Mouse (Mus musculus) embryo, embryonic 11.5 days (tissue): Measurements from ENCODE around the gene Snx9.
A peak's percentile ranks its signal among the peaks of the same experiment; 100 is the strongest.

Experiments
- DNase-seq: peaks from one replicate; pipeline ENCODE4 v3.0.0-alpha.2; 2012; ENCODE audit warnings: low read depth, low spot score

Gene Snx9

DNA sequence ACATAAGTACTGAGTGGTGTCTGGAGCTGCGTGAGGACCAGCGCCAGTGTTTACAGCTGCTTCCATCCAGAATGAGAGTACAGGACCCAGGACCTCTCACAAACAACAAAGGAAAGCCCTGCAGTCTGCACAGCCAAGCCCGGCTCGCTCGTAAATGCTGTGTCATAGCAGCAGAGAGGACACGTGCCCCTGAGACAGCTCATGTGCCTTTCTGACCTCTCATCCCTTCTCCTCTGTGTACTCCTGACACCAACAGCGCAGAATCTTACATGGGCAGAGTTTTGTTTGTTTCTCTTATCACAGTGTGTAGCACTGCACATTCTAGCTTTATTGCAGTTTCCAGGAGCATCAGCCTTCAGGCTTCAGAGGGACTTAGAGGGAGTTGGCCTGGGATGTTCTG, 85.6 kb downstream of the Snx9 start:
- DNase-seq, result no peak

DNA sequence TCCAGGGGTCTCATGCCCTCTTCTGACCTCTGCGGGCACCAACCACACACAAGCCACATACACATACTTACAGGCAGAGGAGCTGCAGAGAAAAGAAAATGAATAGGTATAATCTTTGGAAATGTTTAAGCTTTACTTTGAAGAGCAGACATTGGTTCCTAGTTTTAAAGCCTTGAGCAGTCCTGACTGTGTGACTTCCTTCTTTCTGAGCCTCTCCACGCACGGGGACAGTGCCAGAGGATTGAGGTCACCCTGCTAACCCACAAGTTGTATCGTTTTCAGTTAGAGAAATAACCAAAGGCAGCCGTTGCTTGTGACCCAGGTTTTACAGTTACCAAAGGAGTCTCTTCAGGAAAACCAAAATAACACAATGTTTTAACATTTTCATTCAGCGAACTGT, 87.9 kb downstream of the Snx9 start:
- DNase-seq, result no peak

DNA sequence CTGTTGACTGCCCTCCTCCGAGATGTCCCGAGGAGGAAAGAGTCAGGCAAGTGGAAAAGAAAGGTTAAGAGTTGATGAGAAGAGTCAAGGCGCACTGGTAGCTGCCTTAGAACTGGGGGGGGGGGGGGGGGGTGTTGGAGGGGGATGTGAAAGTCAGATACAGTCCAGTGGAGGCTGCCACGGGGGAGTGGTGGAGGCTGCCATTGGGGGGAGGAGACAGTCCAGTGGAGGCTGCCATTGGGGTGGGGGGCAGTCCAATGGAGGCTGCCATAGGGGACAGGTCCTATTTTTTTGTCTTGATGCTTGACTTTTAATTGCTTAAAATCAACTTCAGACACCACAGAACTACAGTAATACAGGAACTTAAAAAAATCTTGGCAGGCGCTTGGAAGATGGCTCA, 91.0 kb downstream of the Snx9 start:
- DNase-seq, result no peak

DNA sequence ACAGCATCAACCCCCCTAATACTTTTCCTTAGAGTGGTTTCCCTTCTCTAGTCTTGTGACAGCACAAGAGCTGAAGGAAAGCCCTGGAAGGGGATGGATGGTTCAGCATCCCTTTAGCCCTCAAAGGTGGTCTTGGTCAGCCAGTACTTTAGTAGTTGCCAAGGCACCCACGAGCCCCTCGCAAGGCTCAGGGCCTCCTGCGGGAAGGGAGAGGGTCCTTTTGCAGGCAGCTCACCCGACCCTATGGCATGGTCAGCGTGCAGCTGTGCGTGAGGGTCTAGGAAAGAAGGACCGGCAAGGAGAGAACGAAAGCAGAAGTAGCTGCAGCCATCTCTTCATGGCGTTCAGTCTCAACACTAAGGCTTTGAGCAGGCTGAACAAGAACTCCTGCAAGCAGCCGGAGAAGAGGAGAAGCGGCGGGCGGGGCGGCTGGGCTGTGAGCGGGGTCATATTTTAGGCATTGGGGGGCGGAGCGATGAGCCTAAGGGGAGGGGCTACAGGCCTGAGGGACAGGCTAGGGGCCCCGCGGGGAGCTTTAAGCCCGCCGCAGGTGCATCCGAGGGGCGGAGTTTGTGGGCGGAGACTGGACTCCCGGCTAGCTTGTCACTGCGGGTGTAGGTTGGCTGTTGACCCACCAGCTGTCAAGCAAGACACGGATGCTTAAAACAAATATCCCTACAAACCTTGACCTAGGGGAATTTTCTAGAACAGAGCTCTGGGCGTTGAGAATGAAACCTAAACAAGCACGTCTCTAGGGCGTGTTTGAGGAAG, 93.6 kb downstream of the Snx9 start:
- DNase-seq, result peak; percentile 69

DNA sequence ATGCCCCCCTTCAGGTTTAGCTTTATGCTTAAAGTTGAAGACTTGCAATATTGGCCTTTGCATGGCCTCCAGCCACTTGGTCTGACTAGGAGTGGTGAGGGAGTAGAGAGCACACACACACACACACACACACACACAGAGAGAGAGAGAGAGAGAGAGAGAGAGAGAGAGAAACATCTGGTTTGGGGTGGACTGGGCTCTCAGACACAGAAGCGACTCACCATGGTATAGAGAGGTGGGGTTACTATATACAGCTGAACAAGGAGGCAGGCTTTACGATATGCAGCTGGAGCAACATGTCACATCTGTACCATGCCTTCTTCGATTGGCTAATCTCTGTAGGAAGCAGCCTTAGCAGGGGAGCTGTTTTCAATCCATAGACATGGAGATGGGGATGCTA, 94.6 kb downstream of the Snx9 start:
- no peak for DNase-seq

DNA sequence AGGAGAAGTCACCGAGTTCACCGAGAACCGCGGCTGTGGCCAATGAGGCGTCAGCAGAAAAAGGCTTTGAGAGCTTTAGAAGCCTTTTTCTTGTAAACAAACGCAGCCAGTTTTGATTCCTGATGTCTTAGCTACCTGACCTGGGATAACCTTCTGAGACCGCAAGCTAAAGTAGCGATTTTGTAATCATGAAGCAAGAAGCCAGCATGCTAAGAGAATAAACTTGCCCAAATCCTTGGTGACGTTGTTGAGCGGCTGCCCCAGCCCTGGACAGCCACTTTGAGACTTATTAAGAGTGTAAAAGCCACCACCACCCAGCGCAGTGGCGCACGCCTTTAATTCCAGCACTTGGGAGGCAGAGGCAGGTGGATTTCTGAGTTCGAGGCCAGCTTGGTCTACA, 95.1 kb downstream of the Snx9 start:
- DNase-seq, result no peak

DNA sequence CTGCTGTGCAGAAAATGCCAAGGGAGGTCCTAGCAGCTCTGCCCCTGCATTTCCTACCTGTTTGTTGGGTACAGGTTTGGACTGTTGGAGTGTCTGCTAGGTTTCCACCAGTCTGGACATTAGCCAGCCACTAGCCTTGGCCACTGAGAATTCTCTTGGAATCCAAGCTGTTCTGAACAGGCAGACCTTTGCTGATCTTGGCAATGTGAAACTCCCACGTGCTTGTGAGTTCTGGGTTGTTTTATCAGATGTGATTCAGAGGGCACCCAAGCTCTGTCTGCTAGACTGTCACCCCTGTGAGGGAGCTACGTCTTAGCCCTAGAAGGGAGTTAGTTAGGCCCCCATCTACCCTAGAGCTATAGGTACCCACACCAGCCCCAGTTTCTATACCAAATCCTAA, 96.3 kb downstream of the Snx9 start:
- DNase-seq, result no peak

DNA sequence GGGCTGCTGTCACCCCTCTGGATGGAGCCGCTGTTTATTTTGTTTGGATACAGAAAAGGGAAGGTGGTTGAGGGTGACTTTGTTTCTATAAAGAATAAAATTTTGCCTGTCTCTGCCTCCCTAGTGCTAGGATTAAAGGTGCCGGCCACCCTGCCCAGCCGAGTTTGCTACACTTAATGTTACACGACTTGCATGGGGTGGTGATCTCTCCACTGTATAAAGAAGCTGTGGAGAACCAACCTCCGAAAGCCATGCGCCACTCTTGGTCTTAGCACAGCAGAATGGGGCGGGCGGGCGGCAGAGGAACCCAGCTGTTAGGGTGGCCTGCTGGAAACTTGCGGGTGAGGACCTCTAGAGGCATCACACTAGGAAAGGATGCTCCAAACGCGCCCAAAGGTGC, 98.7 kb downstream of the Snx9 start:
- no peak for DNase-seq

DNA sequence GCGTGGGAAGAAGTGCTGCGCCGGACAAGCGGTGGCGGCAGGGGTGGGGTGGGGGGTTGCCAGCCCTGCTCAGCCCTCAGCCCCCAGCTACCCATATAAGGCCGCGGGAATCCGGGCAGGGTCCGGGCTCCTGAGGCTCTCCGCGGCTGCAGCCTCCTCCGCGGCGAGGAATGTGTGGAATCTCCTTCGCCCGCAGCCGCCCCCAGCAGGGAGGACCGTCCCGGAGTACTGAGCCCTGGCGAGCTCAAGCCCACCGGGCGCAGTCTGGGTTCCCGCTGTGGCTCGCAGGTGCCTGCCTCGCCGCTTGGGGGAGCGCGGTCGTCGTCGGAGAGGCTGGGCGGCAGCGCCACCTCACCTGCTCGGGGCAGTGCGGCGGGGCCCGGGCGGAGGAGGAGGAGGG, 99.7 kb downstream of the Snx9 start:
- peak; percentile 69 for DNase-seq

DNA sequence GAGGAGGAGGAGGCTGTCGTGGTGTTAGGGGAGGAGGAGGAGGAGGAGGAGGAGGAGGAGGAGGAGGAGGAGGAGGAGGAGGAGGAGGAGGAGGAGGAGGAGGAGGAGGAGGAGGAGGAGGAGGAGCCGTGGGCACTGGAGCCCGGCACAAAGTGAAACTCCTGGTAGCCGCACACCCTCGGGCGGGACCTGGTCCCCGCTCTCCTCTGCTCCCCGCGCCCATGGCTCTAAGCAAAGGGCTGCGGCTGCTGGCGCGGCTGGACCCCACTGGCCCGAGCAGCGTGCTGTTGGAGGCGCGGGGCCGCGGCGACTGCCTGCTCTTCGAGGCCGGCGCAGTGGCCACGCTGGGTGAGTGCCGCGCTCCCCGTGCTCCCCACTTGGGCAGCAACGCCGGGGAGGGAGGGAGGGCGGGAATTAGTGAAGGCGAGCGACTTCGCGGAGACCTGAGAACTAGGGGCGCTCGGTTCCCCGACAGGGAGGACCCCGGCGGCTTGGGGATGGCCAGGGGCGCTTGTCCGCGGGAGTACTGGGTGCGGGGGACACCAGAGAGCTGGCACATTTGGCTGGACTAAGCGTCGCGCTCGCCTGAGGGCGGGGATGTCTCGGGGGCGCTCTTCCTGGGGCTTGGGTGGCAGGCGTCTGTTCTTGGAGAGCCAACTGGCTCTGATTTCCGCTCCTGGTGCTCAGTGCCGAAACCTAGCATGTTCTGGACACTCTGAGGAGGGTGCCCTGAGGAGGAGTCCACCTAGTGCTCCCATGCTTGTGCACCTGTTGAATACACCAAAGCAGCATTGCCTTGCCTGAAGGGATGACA, 100.3 kb downstream of the Snx9 start, which contains the start of gene Synj2:
Gene Synj2, plus strand, starts transcription at position 51 of the 814 bp plus-strand sequence.
- DNase-seq, result no peak

DNA sequence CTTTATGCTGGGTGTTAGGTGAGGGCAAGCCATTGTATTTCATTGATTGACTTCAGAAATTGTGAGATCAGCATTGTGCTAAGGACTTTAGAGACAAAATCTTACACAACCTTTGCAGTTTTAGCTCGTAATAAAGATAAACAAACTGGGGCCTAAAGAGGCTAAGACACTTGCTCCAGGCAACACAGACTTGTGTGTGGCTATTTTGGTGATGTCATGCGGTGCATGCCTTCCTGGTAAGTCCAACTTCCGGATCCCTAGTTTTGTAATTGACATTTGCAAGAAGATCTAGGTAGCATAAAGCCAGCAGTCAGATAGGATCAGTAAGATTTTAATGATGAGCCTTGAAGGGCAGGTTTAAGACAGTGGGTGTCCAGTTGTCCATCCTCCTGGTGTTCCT, 101.0 kb downstream of the Snx9 start:
- no peak for DNase-seq

DNA sequence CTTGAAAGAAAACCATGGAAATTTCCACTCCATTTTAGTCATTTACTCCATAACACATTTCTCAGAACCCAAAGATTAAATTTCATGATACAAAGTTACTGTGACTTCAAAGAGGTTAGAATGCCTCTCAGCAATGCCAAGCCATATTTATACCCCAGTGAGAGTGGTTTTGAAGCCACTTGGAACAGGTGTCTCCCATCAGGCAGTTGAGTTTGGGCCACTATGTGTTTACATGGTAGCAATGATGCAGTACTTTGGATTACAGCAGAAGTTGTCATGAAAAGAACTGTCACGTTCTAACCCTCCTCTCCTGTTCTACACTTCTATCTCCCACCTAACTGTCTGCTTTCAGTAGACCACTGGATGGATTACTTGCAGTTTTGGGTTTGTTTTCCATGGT, 101.9 kb downstream of the Snx9 start:
- no peak for DNase-seq

DNA sequence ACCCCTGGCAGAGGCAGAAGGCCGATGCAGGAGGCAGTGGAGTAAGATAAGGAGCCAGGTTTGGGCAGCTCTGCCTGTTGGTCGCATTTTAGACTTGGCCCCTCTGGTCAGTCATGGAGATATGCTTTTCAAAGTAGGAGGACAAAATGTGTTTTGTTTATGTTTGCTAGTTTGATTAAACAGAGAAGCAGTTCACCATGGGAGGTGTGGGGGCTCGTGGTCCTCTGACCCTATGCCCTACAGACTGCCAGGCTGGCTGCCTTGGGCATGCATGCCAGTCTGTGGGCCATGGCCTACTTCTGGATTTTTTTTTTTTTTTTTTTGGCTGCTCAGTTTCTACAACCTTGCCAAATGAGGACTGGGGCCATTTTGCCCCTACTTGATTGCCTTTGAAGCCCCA, 105.9 kb downstream of the Snx9 start:
- no peak for DNase-seq

DNA sequence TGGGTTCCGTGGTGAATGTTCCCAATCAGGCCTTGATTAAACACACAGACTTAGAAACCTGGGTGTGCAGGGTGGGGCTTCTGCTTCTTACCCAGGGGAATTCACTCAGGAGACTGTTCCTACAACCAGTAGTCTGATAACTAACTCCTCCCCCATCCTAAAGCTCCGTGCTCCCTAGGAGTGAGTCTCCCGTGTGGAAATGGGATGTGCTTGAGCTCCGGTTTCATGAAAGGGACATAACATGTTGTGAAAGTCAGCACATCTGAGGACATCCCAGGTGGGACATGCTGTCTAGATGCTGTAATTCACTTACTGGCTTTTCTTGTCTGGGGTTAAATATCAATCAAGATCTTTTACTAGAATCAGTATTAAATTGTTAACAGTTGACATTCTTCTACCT, 111.3 kb downstream of the Snx9 start:
- DNase-seq, result no peak

DNA sequence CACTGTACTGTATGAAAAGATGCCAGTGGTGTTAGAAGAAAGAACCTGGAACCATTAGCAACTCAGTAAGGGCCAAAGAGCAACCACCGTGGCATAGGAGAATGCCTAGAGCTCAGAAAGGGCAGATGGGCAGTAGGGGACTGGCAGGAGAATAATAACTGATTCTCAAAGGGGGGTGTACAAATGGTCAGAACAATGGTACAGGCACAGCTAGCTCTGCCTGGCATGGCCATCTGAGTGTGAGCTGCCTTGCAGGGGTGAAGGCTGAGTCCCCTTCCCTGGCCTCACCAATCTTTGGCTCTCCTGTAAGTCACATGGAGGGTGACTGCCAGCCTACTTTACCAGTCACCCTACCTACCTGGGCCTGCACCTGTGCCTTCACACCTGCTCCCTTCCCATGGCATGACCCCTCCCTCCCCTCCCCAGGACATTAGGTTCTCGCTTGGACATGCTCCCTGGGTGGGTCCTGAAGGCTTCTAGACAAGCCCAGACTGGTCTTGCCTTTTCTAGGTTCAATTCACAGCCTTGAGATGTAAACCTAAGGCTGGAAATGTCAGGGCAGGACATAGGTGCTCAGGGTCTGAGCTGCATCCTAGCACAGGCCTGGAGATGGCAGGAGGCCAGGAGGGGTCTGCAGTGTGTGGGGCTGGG, 115.3 kb downstream of the Snx9 start:
- DNase-seq, result no peak

DNA sequence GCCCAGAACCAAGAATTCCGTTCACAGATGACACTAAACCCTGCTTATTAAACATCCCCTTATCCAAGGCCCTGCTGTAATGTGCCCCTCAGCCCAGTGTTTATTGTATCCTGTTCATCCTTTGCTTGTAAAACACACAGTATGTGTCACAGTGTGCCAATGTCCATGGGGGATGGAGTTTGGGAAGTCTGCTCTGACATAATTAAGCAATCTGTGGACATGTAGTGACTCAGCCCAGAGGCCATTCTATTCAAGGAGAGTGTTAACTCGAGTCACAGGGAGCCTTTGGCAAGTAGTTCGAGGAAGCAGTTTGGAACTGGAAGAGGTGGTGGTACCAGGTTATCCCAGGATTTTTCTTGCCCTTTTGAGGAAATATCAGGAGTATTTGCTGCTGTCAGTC, 116.0 kb downstream of the Snx9 start:
- no peak for DNase-seq

DNA sequence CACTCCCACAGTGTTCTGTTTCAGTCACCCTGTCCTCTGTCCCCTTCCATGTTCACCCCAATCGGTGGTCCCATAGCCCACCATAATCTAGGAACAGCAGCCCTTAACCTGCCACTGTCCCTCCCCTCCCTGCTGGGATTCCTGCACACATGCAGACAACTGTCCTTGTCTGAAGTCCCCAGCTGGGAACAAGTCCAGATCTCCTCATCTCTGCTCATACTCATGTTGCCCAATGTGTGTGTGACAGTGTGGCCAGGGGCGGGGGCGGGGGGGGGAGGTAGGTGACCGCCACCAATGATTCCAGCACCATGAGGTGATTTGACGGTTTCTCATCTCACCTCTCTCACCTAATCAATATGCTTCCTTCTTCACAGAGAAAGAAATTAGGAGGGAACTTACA, 117.1 kb downstream of the Snx9 start:
- no peak for DNase-seq

DNA sequence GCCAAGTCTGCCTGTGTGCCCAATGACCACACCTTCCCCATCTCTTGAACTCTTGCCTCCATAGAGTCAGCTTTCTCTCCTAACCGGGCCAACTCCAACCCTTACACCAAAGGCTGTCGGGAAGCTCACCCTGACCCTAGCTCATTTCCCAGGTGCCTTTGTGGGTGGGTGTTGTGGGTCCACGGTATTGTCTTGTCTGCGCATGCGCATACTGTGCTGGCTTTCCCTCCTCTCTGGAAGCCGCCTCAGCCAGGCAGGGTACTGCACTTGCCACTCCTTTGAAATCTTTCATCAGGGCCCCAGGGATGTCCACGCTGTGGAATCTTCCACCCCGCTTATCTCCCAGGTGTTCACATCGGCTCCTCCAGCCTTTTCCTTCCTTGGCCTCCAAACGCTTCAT, 117.5 kb downstream of the Snx9 start:
- DNase-seq, result no peak

DNA sequence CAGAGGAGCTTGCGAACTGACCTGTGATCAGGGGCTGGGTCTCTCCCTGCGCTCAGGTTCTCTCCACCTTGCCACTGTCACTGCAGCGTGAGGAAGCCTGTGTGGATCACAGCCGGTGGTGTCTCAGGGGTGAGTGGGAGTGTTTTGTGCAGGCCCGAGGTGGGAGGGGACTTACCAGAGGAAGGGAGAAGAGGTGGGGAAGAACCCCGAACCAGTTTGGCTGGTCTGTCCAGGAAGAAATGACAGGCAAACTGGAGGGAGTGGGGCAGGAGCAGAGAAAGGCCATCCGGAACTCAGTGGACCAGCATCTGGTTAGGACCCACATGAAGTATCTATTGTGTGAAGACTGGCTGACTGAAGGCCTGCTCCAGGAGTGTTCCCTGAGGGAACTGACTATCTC, 118.0 kb downstream of the Snx9 start:
- no peak for DNase-seq

DNA sequence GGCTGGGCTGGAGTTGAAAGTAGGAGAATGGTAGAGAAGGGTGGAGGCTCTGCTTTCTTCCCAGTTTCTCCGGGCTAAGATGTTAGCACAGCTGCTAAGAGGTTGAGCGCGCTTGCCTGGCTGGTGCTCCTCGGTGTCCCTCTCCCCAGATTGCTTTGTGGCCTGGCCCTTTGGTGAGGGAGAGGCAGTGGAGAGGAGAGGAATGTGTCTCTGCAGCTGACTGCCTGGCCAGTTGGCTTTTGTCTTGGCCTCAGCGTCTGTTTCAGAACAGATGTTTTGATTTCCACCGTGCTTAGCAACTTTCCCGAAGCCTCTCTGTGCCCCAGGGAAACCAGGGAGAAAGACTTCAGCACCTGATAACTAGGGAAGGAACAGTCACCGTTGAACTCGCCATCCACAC, 118.7 kb downstream of the Snx9 start:
- no peak for DNase-seq

DNA sequence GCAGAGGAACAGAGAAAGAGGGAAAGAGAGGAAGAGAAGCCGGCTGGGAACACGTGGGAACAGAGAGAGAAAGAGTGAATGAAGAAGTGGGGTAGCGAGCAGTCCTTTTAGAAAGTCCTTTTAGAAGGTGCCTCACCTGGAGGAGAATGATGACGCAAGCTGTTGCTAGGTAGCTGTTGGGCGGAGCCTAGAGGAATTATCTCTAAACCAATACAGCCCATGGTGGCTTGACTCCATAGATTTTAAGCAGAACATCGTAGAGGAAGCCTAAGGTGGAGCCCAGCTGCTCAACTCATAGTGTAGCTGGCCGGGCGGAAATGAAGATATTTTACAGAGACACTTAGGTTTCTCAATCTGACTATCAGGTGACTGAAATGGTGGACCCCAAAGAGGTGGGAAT, 122.6 kb downstream of the Snx9 start:
- DNase-seq, result no peak

DNA sequence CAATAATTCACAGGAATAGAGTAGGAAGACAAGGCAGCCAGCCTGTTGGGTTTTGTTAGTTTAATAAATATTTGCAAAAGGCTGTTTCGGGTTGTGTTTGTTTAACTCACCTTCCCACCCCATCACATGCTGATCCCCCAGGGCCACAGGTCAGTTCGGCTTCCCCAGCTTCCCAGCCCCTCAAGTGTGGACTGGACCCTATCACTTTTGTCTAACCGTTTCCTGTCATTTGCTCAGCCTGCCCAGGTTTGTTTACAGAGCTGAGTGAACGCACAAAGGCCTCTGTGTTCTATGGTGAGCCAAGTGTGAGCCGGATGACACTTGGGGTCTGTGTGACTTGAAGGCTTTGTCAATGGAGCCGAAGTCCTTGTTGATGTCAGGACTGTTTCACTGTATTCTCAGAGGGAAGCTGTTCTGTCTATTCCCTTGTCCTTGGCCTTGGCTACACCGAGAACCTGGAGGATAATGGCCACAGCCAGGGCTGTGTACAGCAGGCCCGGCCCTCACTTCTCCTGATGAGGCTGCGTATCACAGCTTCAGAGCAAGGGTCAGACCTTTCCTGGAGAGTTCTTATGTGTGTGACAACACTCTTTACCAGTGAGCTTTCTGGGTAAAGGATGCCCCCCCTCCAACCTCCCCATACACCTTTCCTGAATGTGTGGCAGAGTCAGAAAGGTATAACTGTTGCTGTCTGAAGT, 124.1 kb downstream of the Snx9 start:
- DNase-seq, result no peak
